Mouse (Mus musculus): ENCODE measurements around the gene Mturn.
A peak's percentile ranks its signal among the peaks of the same experiment; 100 is the strongest.

GRCm38 (mm10) chr6:54699477-54700056 is 18.1 kb downstream of the Mturn start:
- TF ChIP-seq CTCF (IDR thresholded peaks at IDR 0.05; ENCODE audit: borderline replicate concordance, insufficient read depth, low read depth, low read length) = no peak
- TF ChIP-seq POLR2A (IDR thresholded peaks at IDR 0.05; ENCODE audit: borderline replicate concordance, insufficient read depth, low read length) = peak; percentile 47; the same call in 1 of the 2 replicates

Data from cerebellum, adult 2 months (tissue).